9 mouse cellular contexts compared by ENCODE assay signal in the genomic region with DNA sequence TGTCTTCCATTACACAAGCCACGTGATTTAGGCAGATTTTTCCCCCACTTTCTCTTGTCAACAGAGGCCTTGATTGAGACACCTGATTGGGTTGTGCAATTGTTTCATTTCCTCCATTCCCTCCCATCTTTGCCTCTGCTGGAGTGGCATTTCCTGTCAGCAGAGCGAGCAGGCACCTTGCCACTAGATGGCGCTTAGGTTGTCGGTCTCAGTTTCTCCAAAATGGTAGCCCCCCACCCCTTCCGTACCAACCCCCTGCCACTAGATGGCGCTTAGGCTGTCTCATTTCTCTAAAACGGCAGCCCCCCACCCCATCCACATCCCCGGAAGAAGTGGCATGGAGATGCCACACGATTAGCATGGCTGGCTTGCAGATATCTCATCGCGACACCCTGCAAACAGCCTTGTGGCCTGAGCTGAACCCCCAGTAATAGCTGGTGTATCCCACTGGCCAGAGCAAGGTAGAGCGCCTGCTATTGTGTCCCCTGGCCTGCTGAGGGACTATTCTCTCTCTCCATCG. TPM values are rescaled to one million over a fixed set of nuclear protein-coding genes. Genes with fewer than 3 reads are reported as not detected.
DNase-seq lines count a peak whose midpoint lies in the region; TF ChIP-seq lines count a peak whose summit lies in the region.
"Had no signal": no experiment of that assay in that cellular context is flagged by ENCODE, and none has a peak within 500 bp of the region (broad histone marks: within the 10 kb centered on the region; RNA-seq: fewer than 3 reads in every experiment).

No protein-coding gene starts in this region.

- peaks cover 49% of the 10 kb centered on the region for H3K36me3 ChIP-seq in midbrain, embryonic 10.5 days

- TF ChIP-seq POLR2A in embryonic fibroblast, embryonic 13.5 days (IDR thresholded peaks at IDR 0.05; ENCODE audit: low read depth, low read length): no peak

- WGBS in midbrain, embryonic 10.5 days: 41% methylated on average over 13 of the region's 13 CpGs

- H3K4me3 ChIP-seq in gastrocnemius, adult 2 months: no peak overlapping the region
- no peak overlapping the region for H3K4me3 ChIP-seq in embryonic fibroblast, embryonic 13.5 days (ENCODE audit: insufficient read depth, low read length)
- no peak overlapping the region for H3K4me3 ChIP-seq in midbrain, embryonic 10.5 days

- intact Hi-C loops in gastrocnemius, adult 2 months (cut with DNase I): loop anchor here (5.0 kb wide), 1 partner anchor 284 kb away; no protein-coding TSS in a partner anchor
- intact Hi-C loops in heart, postnatal 36 days (cut with DNase I): loop anchor here (2.0 to 5.0 kb wide), 2 partner anchors 89 to 283 kb away; no protein-coding TSS in a partner anchor
- intact Hi-C loops in left cerebral cortex, postnatal 25 days (cut with DNase I): loop anchor here (1.0 to 10.0 kb wide), 3 partner anchors 149 to 683 kb away; no protein-coding TSS in a partner anchor

- TF ChIP-seq CTCF in gastrocnemius, adult 2 months (IDR thresholded peaks at IDR 0.05): peak; percentile 73
- peak; percentile 79 for TF ChIP-seq CTCF in embryonic fibroblast, embryonic 13.5 days (IDR thresholded peaks at IDR 0.05; ENCODE audit: borderline replicate concordance, insufficient read depth, low read length)

- no peaks in the 10 kb centered on the region for H3K9me3 ChIP-seq in midbrain, embryonic 10.5 days (replicated peaks)

- peak; percentile 54 for DNase-seq in gastrocnemius, adult 2 months
- DNase-seq in gastrocnemius, postnatal 25 days: no peak
- peak; percentile 59 for DNase-seq in adipocyte (ENCODE audit: low spot score)
- peak; percentile 36 to 60 for DNase-seq in heart, postnatal 36 days
- peak; percentile 47 to 58 for DNase-seq in left cerebral cortex, postnatal 25 days (ENCODE audit: low spot score in 2 of 2)
- DNase-seq in midbrain, embryonic 10.5 days (ENCODE audit: low spot score): peak; percentile 77
- peak; percentile 16 to 38 for DNase-seq in spleen, postnatal 14 days (ENCODE audit: low spot score in 2 of 2)

- H3K27me3 ChIP-seq in midbrain, embryonic 10.5 days (ENCODE audit: low read depth, poor library complexity, severe bottlenecking): no peaks in the 10 kb centered on the region

- H3K27ac ChIP-seq in gastrocnemius, adult 2 months: no peak overlapping the region
- H3K27ac ChIP-seq in embryonic fibroblast, embryonic 13.5 days (ENCODE audit: insufficient read depth, low read length): no peak overlapping the region
- no peak overlapping the region for H3K27ac ChIP-seq in midbrain, embryonic 10.5 days (replicated peaks)
- H3K27ac ChIP-seq: macrophage had no signal

- H3K4me1 ChIP-seq in embryonic fibroblast, embryonic 13.5 days (ENCODE audit: control insufficient read depth, insufficient read depth, low read length): no peaks in the 10 kb centered on the region
- no peaks in the 10 kb centered on the region; the same call in 1 of the 2 replicates for H3K4me1 ChIP-seq in midbrain, embryonic 10.5 days

RNA-seq across cellular contexts. Expression of gene Rtkn2, which starts 18.8 kb away (rescaled TPM):
- under 1 TPM; 0.11 to 0.31 TPM for total RNA-seq in gastrocnemius, adult 2 months (2021)
- under 1 TPM; 0.29 to 0.36 TPM for total RNA-seq in gastrocnemius, postnatal 25 days (2021)
- 1.2 and 3.0 TPM in 2 replicates for polyA plus RNA-seq in embryonic fibroblast, embryonic 13.5 days (2011; ENCODE audit: insufficient read length, low read depth, missing spikeins)
- under 1 TPM; 0.35 to 0.53 TPM for total RNA-seq in heart, postnatal 36 days (2021)
- total RNA-seq in left cerebral cortex, postnatal 25 days (2021): 1 to 10 TPM; 3.8 to 5.6 TPM
- 21.5 and 21.6 TPM in 2 replicates for polyA plus RNA-seq in midbrain, embryonic 10.5 days (2016; fragmentation: Nextera tagmentation; extraction: Ambion mirVana)
